7 mouse cellular contexts compared by ENCODE assay signal in genomic region chr11:99040346-99040974, GRCm38 (mm10). TPM values are rescaled to one million over a fixed set of nuclear protein-coding genes. Genes with fewer than 3 reads are reported as not detected.
A peak's percentile ranks its signal among the peaks of the same experiment; 100 is the strongest.
DNase-seq lines count a peak whose midpoint lies in the region; ATAC-seq and TF ChIP-seq lines count a peak whose summit lies in the region.

No protein-coding gene starts in this region.

- no peak; the same call in 1 of the 2 replicates for ATAC-seq in heart, embryonic 15.5 days (replicated peaks; ENCODE audit: insufficient number of reproducible peaks, insufficient read depth, low FRiP score, low read depth)

- WGBS in heart, embryonic 15.5 days = 2% methylated on average over 17 of the region's 17 CpGs

- H3K36me3 ChIP-seq in heart, embryonic 15.5 days = no peaks in the 10 kb centered on the region

- peak overlapping the region; percentile 90 for H3K4me2 ChIP-seq in heart, embryonic 15.5 days

- no peak overlapping the region for H3K27ac ChIP-seq in cortical plate, adult 2 months (ENCODE audit: insufficient read depth, low read length)
- peak overlapping the region; percentile 89 for H3K27ac ChIP-seq in heart, embryonic 15.5 days

- peak overlapping the region; percentile 81 for H3K9ac ChIP-seq in heart, embryonic 15.5 days

- no peak for TF ChIP-seq POLR2A in cortical plate, adult 2 months (IDR thresholded peaks at IDR 0.05; ENCODE audit: extremely low read depth, insufficient read depth, low read length)

- H3K4me3 ChIP-seq in cortical plate, adult 2 months (ENCODE audit: insufficient read depth, low read length) = peak overlapping the region; percentile 43
- peak overlapping the region; percentile 63 for H3K4me3 ChIP-seq in heart, embryonic 15.5 days

- H3K4me1 ChIP-seq in cortical plate, adult 2 months (ENCODE audit: control insufficient read depth, insufficient read depth, low read length) = no peaks in the 10 kb centered on the region; the same call in 1 of the 2 replicates
- H3K4me1 ChIP-seq in heart, embryonic 15.5 days (replicated peaks) = peaks cover 42% of the 10 kb centered on the region

- no peaks in the 10 kb centered on the region; the same call in 1 of the 2 replicates for H3K27me3 ChIP-seq in heart, embryonic 15.5 days

- H3K9me3 ChIP-seq in heart, embryonic 15.5 days (replicated peaks) = no peaks in the 10 kb centered on the region

- TF ChIP-seq CTCF in cortical plate, adult 2 months (IDR thresholded peaks at IDR 0.05; ENCODE audit: extremely low read depth, insufficient read depth, low read length) = peak; percentile 45

- peak; percentile 26 for DNase-seq in thymus, postnatal 25 days
- no peak for DNase-seq in thymus, postnatal 36 days
- DNase-seq in kidney, postnatal 4 days = peak; percentile 66 to 79
- peak; percentile 68 for DNase-seq in mesoderm, embryonic 11.5 days (ENCODE audit: low read depth, low spot score)
- DNase-seq in ovary, postnatal 36 days (ENCODE audit: low spot score) = no peak

RNA-seq across cellular contexts. Expression of gene Igfbp4, which starts 0.6 kb away (rescaled TPM):
- polyA plus RNA-seq in cortical plate, adult 2 months (2012; rRNA removed) = 106 and 120 TPM in 2 replicates
- 344 and 469 TPM in 2 replicates for polyA plus RNA-seq in heart, embryonic 15.5 days (2015; fragmentation: Nextera tagmentation; extraction: Ambion mirVana)

RNA-seq across cellular contexts. Expression of gene Top2a, which starts 16.5 kb away (rescaled TPM):
- 0.93 and 1.8 TPM in 2 replicates for polyA plus RNA-seq in cortical plate, adult 2 months (2012; rRNA removed)
- polyA plus RNA-seq in heart, embryonic 15.5 days (2015; fragmentation: Nextera tagmentation; extraction: Ambion mirVana) = 149 and 159 TPM in 2 replicates

RNA-seq across cellular contexts. Expression of gene Tns4, which starts 48.6 kb away (rescaled TPM):
- 0.17 and 0.25 TPM in 2 replicates for polyA plus RNA-seq in cortical plate, adult 2 months (2012; rRNA removed)
- polyA plus RNA-seq in heart, embryonic 15.5 days (2015; fragmentation: Nextera tagmentation; extraction: Ambion mirVana) = 0.08 and 0.27 TPM in 2 replicates

RNA-seq across cellular contexts. Expression of gene Gjd3, which starts 57.6 kb away (rescaled TPM):
- 3.4 and 3.5 TPM in 2 replicates for polyA plus RNA-seq in cortical plate, adult 2 months (2012; rRNA removed)
- 3.6 and 4.4 TPM in 2 replicates for polyA plus RNA-seq in heart, embryonic 15.5 days (2015; fragmentation: Nextera tagmentation; extraction: Ambion mirVana)

Comparison
In these comparisons a context has a peak if more than half of its experiments do, and no peak if none do; other contexts are left out.
1. DNase-seq: peak in thymus, postnatal 25 days (single experiment), kidney, postnatal 4 days (2 of 2) and mesoderm, embryonic 11.5 days (single experiment); none in thymus, postnatal 36 days (0 of 2) and ovary, postnatal 36 days (single experiment).
2. RNA of gene Top2a, which starts 16.5 kb away (polyA plus RNA-seq): 149 to 159 TPM in heart, embryonic 15.5 days; 0.93 to 1.8 TPM in cortical plate, adult 2 months; every median in the first group is over 10 times any median in the second.